Mouse (Mus musculus) gastrocnemius, adult 2 months (tissue): Measurements from ENCODE around the gene Sh3rf3. TPM values are rescaled to one million over a fixed set of nuclear protein-coding genes. Genes with fewer than 3 reads are reported as not detected.
A peak's percentile ranks its signal among the peaks of the same experiment; 100 is the strongest.

Experiments
- DNase-seq: peaks from one replicate; pipeline ENCODE4 v3.0.0; 2022
- H3K27ac ChIP-seq: fragments of 200-600 bp; 2 replicates; pipeline ENCODE4 v1.8.1; 2022; ENCODE audit warnings: mild to moderate bottlenecking
- H3K4me3 ChIP-seq: fragments of 200-600 bp; 2 replicates; pipeline ENCODE4 v1.8.1; 2022; ENCODE audit warnings: mild to moderate bottlenecking, moderate library complexity
- CTCF ChIP-seq: fragments of 200-600 bp; IDR thresholded peaks from 2 replicates; pipeline ENCODE4 v1.8.1; 2022; ENCODE audit warnings: antibody characterized with exemption, mild to moderate bottlenecking, moderate library complexity
- intact Hi-C: fragments of 180-260 bp; cut with DNase I; formaldehyde crosslinking; loops from one replicate; pipeline ENCODE4 v1.15.1; 2025
- long read RNA-seq, 2 experiments: library from polyadenylated mRNA; stranded (forward); transcript quantifications; one replicate each; pipeline ENCODE4 v2.0.0; 2021
- total RNA-seq, 2 experiments: library from RNA; stranded (reverse); gene quantifications; 2 replicates each; pipeline ENCODE4 v1.2.3; 2021

Gene Sh3rf3
- 1 to 10 TPM in 1 of 2 experiments, under 1 TPM in 1; 0.41 to 1.0 TPM for total RNA-seq
- long read RNA-seq, experiment 1: 0 reads
- long read RNA-seq, experiment 2: 0 reads

- DNase-seq: peak; percentile 60
- Histone ChIP-seq H3K4me3 (peak within 1 kb of the TSS; percentile 80), H3K27ac (peak within 1 kb of the TSS; percentile 69)
- intact Hi-C loops: loop anchor here (2.0 to 5.0 kb wide), 3 partner anchors 182 to 479 kb away; no protein-coding TSS in a partner anchor
- no peak for TF ChIP-seq CTCF
Measured at GRCm38 (mm10) chr10:58813081-58813800, at the start of gene Sh3rf3. TSS of gene Sh3rf3 (plus strand) at chr10:58813359.

DNA sequence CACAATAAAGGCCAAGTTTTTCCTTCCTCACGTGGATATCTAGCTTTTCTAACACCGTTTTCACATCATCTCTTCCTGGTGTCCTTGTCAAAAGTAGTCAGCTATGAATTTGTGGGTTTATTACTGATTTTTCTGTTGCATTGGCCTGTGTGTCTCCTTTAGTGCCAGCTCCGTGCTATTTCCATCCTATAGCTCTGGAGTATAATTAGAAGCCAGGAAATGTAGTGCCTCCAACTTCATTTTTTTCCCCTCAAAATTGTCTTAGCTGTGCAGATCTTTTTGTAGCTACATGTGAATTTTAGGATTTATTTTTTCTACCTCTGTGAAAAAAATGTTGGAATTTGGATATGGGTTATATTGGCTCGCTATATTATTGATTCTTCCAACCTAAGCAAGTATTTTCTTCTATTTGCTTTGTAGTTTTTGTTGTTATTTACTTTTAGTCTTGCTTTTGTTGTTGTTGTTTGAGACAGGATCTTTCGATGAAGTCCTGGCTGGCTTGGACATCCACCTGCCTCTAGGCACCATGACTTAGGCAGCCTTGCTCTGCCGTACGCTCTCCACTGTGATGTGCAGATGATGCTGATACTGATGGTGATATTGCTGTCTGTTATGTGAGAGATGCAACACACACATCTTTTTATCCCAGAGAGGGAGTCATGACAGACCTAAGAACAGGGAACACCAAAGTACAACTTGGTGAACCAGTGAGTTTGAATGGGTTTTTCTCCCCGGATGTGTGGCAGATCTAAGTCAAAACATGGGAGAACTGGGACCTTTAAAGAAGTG lies 24.5 kb upstream of the Sh3rf3 start:
- no peak for TF ChIP-seq CTCF
- intact Hi-C loops: no loop called here
- no peak overlapping the region for H3K4me3 ChIP-seq
- H3K27ac ChIP-seq: no peak overlapping the region
- no peak for DNase-seq

GRCm38 (mm10) chr10:58797555-58797954 lies 15.6 kb upstream of the Sh3rf3 start:
- Histone ChIP-seq H3K4me3 (no peak overlapping the region), H3K27ac (no peak overlapping the region)
- TF ChIP-seq CTCF: no peak
- intact Hi-C loops: no loop called here
- no peak for DNase-seq

- no peak overlapping the region for H3K27ac ChIP-seq
- no peak for TF ChIP-seq CTCF
- no peak for DNase-seq
- no peak overlapping the region for H3K4me3 ChIP-seq
- intact Hi-C loops: no loop called here
Measured at GRCm38 (mm10) chr10:58798156-58798555, 15.0 kb upstream of the Sh3rf3 start.

- Histone ChIP-seq H3K27ac (no peak overlapping the region), H3K4me3 (no peak overlapping the region)
- DNase-seq: no peak
- intact Hi-C loops: no loop called here
- TF ChIP-seq CTCF: no peak
Measured at GRCm38 (mm10) chr10:58800996-58801433, 12.1 kb upstream of the Sh3rf3 start.

DNA sequence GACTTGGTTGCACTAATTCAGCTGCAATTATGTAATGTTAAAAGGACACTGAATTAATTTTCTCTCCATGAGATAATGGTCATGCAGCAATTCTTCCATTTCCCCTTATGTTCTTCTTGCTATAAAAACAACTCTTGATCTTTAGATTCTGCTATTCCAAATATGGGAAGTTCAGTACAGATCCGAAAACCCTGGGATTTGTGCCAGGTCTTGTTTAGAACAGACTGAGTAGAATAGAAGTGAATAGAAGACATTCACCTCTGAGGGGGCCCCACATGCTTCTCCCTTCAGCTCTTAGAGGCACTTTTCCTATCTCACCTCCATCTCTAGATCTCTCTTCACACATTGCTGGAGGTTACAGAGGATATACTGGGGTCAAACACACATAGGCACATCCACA lies 10.8 kb upstream of the Sh3rf3 start:
- no peak for DNase-seq
- no peak overlapping the region for H3K27ac ChIP-seq
- H3K4me3 ChIP-seq: no peak overlapping the region
- TF ChIP-seq CTCF: no peak
- intact Hi-C loops: no loop called here

GRCm38 (mm10) chr10:58807956-58808355 lies 5.2 kb upstream of the Sh3rf3 start:
- no peak for TF ChIP-seq CTCF
- intact Hi-C loops: no loop called here
- no peak overlapping the region for H3K4me3 ChIP-seq

DNA sequence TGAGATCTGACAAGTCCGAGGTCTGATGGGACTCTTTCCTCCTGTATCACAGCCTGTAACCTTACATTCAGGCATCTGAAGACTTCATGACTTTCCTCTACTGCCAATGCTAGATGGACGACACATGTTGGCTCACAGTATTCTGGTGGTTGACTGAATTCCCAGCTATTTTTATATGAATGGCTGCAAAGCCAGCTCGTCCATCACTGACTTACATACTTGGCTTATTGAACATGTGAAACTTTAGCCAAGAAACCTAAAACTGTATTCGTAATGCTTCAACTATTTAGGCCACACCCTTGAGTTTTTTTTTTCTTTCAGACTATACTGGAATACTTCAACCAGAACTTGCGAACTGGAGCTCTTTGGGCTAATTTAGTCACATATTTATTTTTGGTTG lies 3.0 kb upstream of the Sh3rf3 start:
- Histone ChIP-seq H3K4me3 (no peak overlapping the region), H3K27ac (no peak overlapping the region)
- TF ChIP-seq CTCF: no peak
- intact Hi-C loops: loop anchor here (5.0 kb wide), 1 partner anchor 482 kb away; no protein-coding TSS in a partner anchor
- DNase-seq: no peak

More at GRCm38 (mm10) chr10:58807956-58808355, 5.2 kb upstream of the Sh3rf3 start:
- DNase-seq: no peak
- no peak overlapping the region for H3K27ac ChIP-seq

GRCm38 (mm10) chr10:58812210-58813080 lies 714 bp upstream of the Sh3rf3 start:
- peak overlapping the region; percentile 80 for H3K4me3 ChIP-seq
- peak; percentile 88 for DNase-seq
- intact Hi-C loops: loop anchor here (2.0 to 5.0 kb wide), 3 partner anchors 182 to 480 kb away; no protein-coding TSS in a partner anchor
- peak; percentile 80 for TF ChIP-seq CTCF
- peak overlapping the region; percentile 69 for H3K27ac ChIP-seq

GRCm38 (mm10) chr10:58813801-58814191 lies 637 bp downstream of the Sh3rf3 start:
- Histone ChIP-seq H3K4me3 (peak overlapping the region; percentile 80), H3K27ac (no peak overlapping the region)
- peak; percentile 35 for DNase-seq
- intact Hi-C loops: loop anchor here (2.0 to 5.0 kb wide), 3 partner anchors 181 to 479 kb away; no protein-coding TSS in a partner anchor
- no peak for TF ChIP-seq CTCF

- no peak for DNase-seq
- intact Hi-C loops: loop anchor here (5.0 kb wide), 1 partner anchor 478 kb away; no protein-coding TSS in a partner anchor
- H3K4me3 ChIP-seq: peak overlapping the region; percentile 80; the same call in 1 of the 2 replicates
- TF ChIP-seq CTCF: no peak
- H3K27ac ChIP-seq: no peak overlapping the region
Measured at GRCm38 (mm10) chr10:58814486-58814885, 1.3 kb downstream of the Sh3rf3 start.

DNA sequence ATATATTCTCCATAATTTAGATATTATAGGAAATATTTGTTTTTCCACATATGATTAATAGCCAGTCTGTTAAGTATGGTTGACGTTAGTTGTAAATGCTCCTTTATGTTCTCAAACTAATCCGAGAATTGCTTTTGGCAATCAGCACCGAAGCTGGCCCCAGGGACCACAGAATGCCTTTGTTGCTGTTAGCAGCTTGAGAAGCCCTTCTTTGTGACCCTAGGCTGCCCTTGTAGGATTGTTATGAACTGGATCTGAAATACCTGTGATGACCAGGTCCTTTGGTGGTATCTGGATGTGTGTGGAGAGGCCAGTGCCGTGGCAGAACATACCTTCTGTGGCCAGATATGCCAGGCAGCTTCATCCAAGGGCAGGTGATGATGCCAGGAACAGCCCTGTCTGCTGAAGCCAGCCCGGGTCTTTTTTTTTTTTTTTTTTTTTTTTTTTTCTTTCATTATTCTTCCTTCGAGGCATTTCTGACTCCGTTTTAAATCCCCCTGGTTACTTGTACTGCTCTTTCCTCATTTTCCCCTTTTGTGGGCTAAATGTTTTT lies 10.9 kb downstream of the Sh3rf3 start:
- Histone ChIP-seq H3K27ac (no peak overlapping the region), H3K4me3 (no peak overlapping the region)
- TF ChIP-seq CTCF: no peak
- intact Hi-C loops: no loop called here
- DNase-seq: no peak
